Mouse (Mus musculus) hindbrain, embryonic 14.5 days (tissue): ENCODE measurements around the gene Gm33543. TPM values are rescaled to one million over a fixed set of nuclear protein-coding genes. Genes with fewer than 3 reads are reported as not detected.
A peak's percentile ranks its signal among the peaks of the same experiment; 100 is the strongest.

ENCODE experiments used
- ATAC-seq: fragments of 200-750 bp; cut with Nextera tagmentation; 2 replicates; pipeline ENCODE4 v1.8.0; 2017; ENCODE audit warnings: moderate number of reproducible peaks, mild to moderate bottlenecking, moderate TSS enrichment, moderate library complexity; ENCODE audit not compliant: low FRiP score
- DNase-seq: peaks from one replicate; pipeline ENCODE4 v3.0.0-alpha.2; 2015; ENCODE audit warnings: low spot score
- H3K27ac ChIP-seq: fragments of 300-500 bp; sonication (generic); 2 replicates; pipeline ENCODE4 v1.5.1; 2014; ENCODE audit warnings: mild to moderate bottlenecking, moderate library complexity
- H3K27me3 ChIP-seq: fragments of 300-500 bp; sonication (generic); 2 replicates; pipeline ENCODE4 v1.6.1; 2014; ENCODE audit warnings: mild to moderate bottlenecking, low read length, mixed read lengths; ENCODE audit not compliant: control insufficient read depth, insufficient read depth
- H3K36me3 ChIP-seq: fragments of 300-500 bp; sonication (generic); replicated peaks from 2 replicates; pipeline ENCODE4 v1.6.1; 2014; ENCODE audit not compliant: control insufficient read depth, insufficient read depth
- H3K4me1 ChIP-seq: fragments of 300-500 bp; sonication (generic); replicated peaks from 2 replicates; pipeline ENCODE4 v1.6.1; 2014; ENCODE audit warnings: antibody characterized with exemption, low read length, mixed read lengths; ENCODE audit not compliant: control insufficient read depth, insufficient read depth
- H3K4me2 ChIP-seq: fragments of 300-500 bp; sonication (generic); replicated peaks from 2 replicates; pipeline ENCODE4 v1.6.1; 2014; ENCODE audit warnings: mild to moderate bottlenecking, moderate library complexity
- H3K4me3 ChIP-seq: fragments of 300-500 bp; sonication (generic); replicated peaks from 2 replicates; pipeline ENCODE4 v1.5.1; 2014; ENCODE audit warnings: mild to moderate bottlenecking, low read length
- H3K9ac ChIP-seq: fragments of 300-500 bp; sonication (generic); 2 replicates; pipeline ENCODE4 v1.6.1; 2014
- H3K9me3 ChIP-seq: fragments of 300-500 bp; sonication (generic); 2 replicates; pipeline ENCODE4 v1.6.1; 2016; ENCODE audit warnings: low read length; ENCODE audit not compliant: control insufficient read depth
- WGBS: fragments of 180-500 bp; shearing (Covaris S2); extraction: QIAGEN DNeasy Blood & Tissue Kit; methylation state at CpG from one replicate; pipeline ENCODE4 v1.1.7; 2014; 5-methylcytosine and 5-hydroxymethylcytosine counted together
- polyA plus RNA-seq: library from polyadenylated mRNA; unstranded; fragments of >200 nt; fragmentation: Nextera tagmentation; extraction: Ambion mirVana; gene quantifications from 2 replicates; pipeline ENCODE4 v1.2.1, GENCODE M21; 2014

The Gm33543 gene
- not detected in 2 replicates for polyA plus RNA-seq

- Histone ChIP-seq H3K4me1 (no peaks in the 10 kb centered on the region), H3K27ac (no peak within 1 kb of the TSS), H3K9ac (no peak within 1 kb of the TSS), H3K36me3 (no peaks in the 10 kb centered on the region), H3K9me3 (no peaks in the 10 kb centered on the region), H3K4me2 (no peak within 1 kb of the TSS), H3K4me3 (no peak within 1 kb of the TSS), H3K27me3 (no peaks in the 10 kb centered on the region)
- ATAC-seq: no peak
- WGBS: 81% methylated on average over 9 of the region's 9 CpGs
- DNase-seq: no peak
These were observed at the start of gene Gm33543 for GRCm38 (mm10) chr10:95842789-95843637. TSS of gene Gm33543 (minus strand) at chr10:95842930.

GRCm38 (mm10) chr10:95892132-95892531 is 49.4 kb upstream of the Gm33543 start:
- peaks cover 9% of the 10 kb centered on the region; the same call in 1 of the 2 replicates for H3K4me1 ChIP-seq
- H3K9ac ChIP-seq: no peak overlapping the region
- H3K27ac ChIP-seq: no peak overlapping the region
- no peaks in the 10 kb centered on the region for H3K36me3 ChIP-seq
- H3K27me3 ChIP-seq: no peaks in the 10 kb centered on the region
- ATAC-seq (no peak), DNase-seq (no peak)
- 72% methylated on average over 9 of the region's 9 CpGs for WGBS
- H3K4me2 ChIP-seq: no peak overlapping the region
- H3K4me3 ChIP-seq: no peak overlapping the region
- H3K9me3 ChIP-seq: no peaks in the 10 kb centered on the region

DNA sequence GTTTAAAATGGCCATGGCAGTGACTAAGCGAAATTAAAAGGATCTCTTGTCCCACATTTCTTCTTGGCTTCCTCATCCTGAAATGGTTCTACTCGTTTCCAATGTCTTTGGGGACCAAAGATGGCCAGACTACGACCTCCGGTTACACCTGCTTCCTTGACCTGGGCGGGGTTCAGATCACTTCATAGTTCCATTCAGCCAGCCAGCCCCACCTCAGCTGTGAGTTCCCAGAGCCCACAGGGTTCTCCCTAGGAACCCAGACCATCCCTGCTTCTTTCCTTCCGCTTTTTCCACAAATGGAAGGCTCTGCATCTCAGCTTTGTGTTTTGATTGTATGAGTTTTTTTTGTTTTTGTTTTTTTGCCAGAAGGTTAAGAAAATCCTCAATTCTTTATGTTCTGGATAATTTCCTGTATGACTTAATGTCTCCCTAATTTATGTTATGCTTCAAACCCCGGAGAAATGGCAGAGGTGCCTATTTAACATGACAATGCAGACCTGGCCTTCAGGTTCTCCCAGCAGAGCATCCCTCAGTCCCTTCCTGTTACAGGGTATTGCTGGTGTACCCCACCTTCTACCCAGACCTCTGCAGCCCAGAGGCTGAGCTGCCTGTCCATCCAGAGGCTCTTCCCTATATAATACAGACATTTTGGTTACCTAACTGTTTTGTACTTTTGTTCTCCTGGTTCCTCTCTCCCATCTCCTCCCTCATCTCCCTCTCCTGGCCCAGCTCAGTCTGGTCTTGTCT is 48.7 kb upstream of the Gm33543 start:
- Histone ChIP-seq H3K9me3 (no peaks in the 10 kb centered on the region), H3K4me3 (no peak overlapping the region), H3K27me3 (no peaks in the 10 kb centered on the region), H3K4me2 (no peak overlapping the region), H3K36me3 (no peaks in the 10 kb centered on the region), H3K4me1 (peaks cover 9% of the 10 kb centered on the region; the same call in 1 of the 2 replicates), H3K27ac (no peak overlapping the region), H3K9ac (no peak overlapping the region)
- DNase-seq (no peak), ATAC-seq (no peak)
- WGBS: 78% methylated on average over 7 of the region's 7 CpGs

DNA sequence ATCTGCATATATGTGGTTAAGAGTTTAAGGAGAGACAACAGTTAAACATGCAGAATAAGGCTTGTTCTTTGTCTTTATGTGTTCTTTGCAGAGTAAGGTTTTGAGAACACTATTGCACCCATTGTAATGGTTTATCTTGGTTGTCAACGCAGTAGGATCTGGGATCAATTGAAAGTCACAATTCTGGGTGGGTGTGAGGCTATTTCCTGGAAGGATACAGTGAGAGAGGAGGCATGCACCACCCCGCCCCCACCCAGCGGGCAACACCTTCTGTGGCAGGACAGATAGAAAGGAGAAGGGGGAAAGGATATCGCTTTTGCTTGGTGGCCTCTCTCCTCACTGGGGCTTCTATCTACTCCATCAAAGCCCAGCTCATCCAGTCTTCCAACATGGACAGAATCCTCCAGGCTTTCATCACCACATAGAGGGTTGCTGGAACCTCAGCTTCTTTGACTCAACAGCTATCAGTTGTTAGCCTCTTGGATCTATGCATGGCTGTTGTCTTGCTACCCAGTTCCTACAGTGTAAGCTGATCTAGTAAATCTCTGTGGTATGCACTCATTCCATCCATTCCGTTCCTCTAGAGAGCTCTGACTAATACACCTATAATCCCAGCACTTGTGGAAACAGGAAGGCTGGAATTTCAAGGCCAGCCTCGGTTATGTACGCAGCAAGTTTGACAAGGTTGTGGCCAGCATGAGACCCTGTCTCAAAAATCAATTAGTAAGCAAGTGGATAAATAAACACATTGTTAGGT is 41.2 kb upstream of the Gm33543 start:
- DNase-seq (no peak), ATAC-seq (no peak)
- H3K9me3 ChIP-seq: 0 out of 2 replicates have a peak, but pooled peaks cover 5% of the 10 kb centered on the region
- H3K36me3 ChIP-seq: no peaks in the 10 kb centered on the region
- no peak overlapping the region for H3K4me2 ChIP-seq
- 78% methylated on average over 7 of the region's 7 CpGs for WGBS
- no peak overlapping the region for H3K9ac ChIP-seq
- H3K27ac ChIP-seq: no peak overlapping the region
- no peak overlapping the region for H3K4me3 ChIP-seq
- H3K27me3 ChIP-seq: no peaks in the 10 kb centered on the region
- no peaks in the 10 kb centered on the region; the same call in 1 of the 2 replicates for H3K4me1 ChIP-seq

DNA sequence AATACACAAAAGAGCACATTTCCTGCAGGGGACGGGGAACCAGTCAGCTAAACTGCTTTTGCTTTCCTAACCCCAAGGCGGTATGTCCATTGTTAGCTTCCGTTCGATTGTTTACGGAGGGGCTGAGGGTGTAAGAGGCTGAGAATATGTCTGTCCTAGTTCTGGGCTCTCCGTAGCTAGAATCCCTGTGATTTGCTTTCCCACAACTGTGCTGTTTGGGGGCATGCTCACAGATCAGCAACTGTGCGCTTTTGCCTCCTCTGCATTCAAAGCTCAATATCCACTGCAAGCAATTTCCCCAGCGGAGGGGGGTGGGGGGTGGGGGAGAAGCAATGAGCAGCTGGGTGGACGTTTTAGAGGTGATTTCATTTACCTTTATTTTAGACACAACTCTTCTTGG is 39.3 kb upstream of the Gm33543 start:
- no peak for DNase-seq

GRCm38 (mm10) chr10:95879983-95880934 is 37.5 kb upstream of the Gm33543 start:
- Histone ChIP-seq H3K9ac (no peak overlapping the region), H3K9me3 (0 out of 2 replicates have a peak, but pooled peaks cover 5% of the 10 kb centered on the region), H3K27me3 (no peaks in the 10 kb centered on the region), H3K4me3 (no peak overlapping the region), H3K27ac (no peak overlapping the region), H3K4me2 (no peak overlapping the region), H3K4me1 (no peaks in the 10 kb centered on the region; the same call in 1 of the 2 replicates), H3K36me3 (no peaks in the 10 kb centered on the region)
- 92% methylated on average over 17 of the region's 17 CpGs for WGBS
- ATAC-seq (no peak), DNase-seq (no peak)

More for the DNA sequence above, 39.3 kb upstream of the Gm33543 start:
- H3K4me2 ChIP-seq: peak overlapping the region; percentile 29
- whole genome bisulfite sequencing: 60% methylated on average over 9 of the region's 9 CpGs
- no peaks in the 10 kb centered on the region for H3K36me3 ChIP-seq
- no peak overlapping the region for H3K4me3 ChIP-seq
- no peaks in the 10 kb centered on the region for H3K27me3 ChIP-seq
- no peak for ATAC-seq
- 0 out of 2 replicates have a peak, but pooled peaks cover 5% of the 10 kb centered on the region for H3K9me3 ChIP-seq
- no peaks in the 10 kb centered on the region; the same call in 1 of the 2 replicates for H3K4me1 ChIP-seq
- no peak overlapping the region; the same call in 1 of the 2 replicates for H3K9ac ChIP-seq
- H3K27ac ChIP-seq: no peak overlapping the region

DNA sequence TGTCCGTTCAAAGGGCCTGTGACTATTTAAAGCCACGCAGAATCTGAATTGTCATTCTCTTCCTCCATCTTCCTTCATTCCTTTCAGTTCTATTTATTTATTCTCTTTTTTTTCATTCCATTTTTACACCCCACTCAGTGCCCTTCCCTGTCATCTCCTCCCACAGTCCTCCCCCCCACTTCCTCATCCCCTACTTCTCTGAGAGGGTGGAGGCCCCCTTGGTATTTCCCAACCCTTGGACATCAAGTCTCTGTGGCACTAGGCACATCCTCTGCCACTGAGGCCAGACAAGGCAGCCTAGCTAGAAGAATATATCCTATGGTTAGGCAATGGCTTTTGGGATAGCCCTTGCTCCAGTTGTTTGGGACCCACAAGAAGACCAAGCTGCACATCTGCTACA is 28.1 kb upstream of the Gm33543 start:
- WGBS: 86% methylated on average over 2 of the region's 2 CpGs
- no peaks in the 10 kb centered on the region for H3K27me3 ChIP-seq
- no peaks in the 10 kb centered on the region for H3K36me3 ChIP-seq
- ATAC-seq (no peak), DNase-seq (no peak)
- H3K9me3 ChIP-seq: no peaks in the 10 kb centered on the region
- no peak overlapping the region for H3K4me3 ChIP-seq
- no peak overlapping the region for H3K4me2 ChIP-seq
- H3K4me1 ChIP-seq: no peaks in the 10 kb centered on the region
- no peak overlapping the region for H3K9ac ChIP-seq
- H3K27ac ChIP-seq: no peak overlapping the region

GRCm38 (mm10) chr10:95868348-95868747 is 25.6 kb upstream of the Gm33543 start:
- WGBS: 64% methylated on average over 6 of the region's 6 CpGs
- H3K9ac ChIP-seq: no peak overlapping the region
- H3K36me3 ChIP-seq: no peaks in the 10 kb centered on the region
- DNase-seq (no peak), ATAC-seq (no peak)
- H3K4me3 ChIP-seq: no peak overlapping the region
- no peaks in the 10 kb centered on the region for H3K4me1 ChIP-seq
- H3K27ac ChIP-seq: no peak overlapping the region
- H3K27me3 ChIP-seq: no peaks in the 10 kb centered on the region
- H3K4me2 ChIP-seq: no peak overlapping the region
- no peaks in the 10 kb centered on the region for H3K9me3 ChIP-seq
